Mouse (Mus musculus): Measurements from ENCODE around the gene Mfn1.

DNA sequence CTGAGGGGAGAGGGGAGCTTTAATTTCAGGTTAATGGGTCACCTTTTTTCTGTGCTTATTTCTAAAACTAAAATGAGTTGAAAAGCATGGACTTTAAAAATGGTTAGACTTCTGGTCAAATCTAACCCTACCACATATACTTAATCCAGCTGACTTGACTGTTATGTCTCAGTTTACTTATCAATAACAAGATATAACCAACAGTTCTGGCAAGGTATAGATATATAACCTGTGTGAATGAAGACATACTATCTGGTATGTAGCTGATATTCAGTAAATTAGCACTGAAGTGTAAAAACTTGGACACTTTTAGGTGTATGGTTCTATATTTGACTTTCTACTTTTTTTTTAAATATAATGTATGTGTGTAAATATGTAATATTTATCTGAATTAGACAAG lies 15.7 kb upstream of the Mfn1 start:
- no peak for TF ChIP-seq POLR2AphosphoS5 (IDR thresholded peaks at IDR 0.05; ENCODE audit: insufficient replicate concordance, low read depth, low read length)
- TF ChIP-seq CTCF (IDR thresholded peaks at IDR 0.05; ENCODE audit: low read depth, low read length), result no peak
- TF ChIP-seq TAL1 (conservative IDR thresholded peaks at IDR 0.05; ENCODE audit: low read depth, low read length), result no peak
